ENCODE assay signal across 8 mouse cellular contexts in the genomic region with DNA sequence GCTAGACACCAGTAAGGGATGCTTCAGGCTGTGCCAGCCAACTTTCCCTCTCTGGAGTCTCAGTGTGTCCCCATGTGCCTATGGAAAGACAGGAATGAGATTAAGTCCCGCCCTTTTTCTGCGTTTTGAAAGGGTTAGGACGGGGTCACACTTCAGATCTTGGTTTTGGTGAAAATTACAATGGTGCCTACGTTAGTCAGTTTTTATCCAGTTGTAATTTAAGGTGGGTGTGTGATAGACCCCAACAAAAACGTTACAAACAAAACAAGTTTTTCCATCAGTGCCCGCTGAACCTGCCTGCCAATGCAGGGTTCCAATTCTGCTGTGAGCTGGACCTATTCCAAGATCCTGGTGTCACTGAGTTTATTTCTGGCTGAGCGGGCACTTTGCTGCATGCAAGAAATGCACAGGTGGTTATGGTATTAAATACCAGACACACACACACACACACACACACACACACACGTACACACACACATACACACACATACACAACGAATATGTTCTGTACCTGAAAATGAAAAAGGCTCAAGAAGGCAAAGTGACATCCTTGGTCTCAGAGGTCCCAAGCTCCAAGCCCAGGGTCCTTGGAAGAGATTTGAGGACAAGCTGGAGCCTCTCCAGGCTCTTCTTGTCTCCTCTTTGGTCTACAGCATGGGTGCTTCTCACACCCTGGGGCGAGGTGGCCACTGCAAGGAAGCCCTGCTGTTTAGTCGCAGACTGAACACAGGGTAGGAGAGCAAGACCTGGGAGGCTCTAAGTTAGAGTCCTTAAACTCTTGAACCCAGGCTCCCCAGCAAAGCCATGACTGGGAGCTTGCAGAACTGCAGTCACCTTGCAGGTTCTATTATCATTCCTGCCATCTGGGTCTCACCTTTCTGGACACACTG. TPM values are rescaled to one million over a fixed set of nuclear protein-coding genes. Genes with fewer than 3 reads are reported as not detected.
DNase-seq lines count a peak whose midpoint lies in the region; ATAC-seq and TF ChIP-seq lines count a peak whose summit lies in the region.

No protein-coding gene starts in this region.

- H3K4me2 ChIP-seq in hindbrain, embryonic 11.5 days (replicated peaks; ENCODE audit: low read depth, low read length), result peak overlapping the region; percentile 63
- H3K4me2 ChIP-seq in liver, embryonic 15.5 days, result peak overlapping the region; percentile 84
- H3K4me2 ChIP-seq in stomach, postnatal 0 days (replicated peaks; ENCODE audit: low read depth), result peak overlapping the region; percentile 81

- no peak for DNase-seq in hindbrain, embryonic 11.5 days (ENCODE audit: low spot score)
- DNase-seq in stomach, postnatal 0 days (ENCODE audit: low spot score), result no peak
- DNase-seq in frontal cortex, postnatal 36 days (ENCODE audit: low spot score in 2 of 2), result no peak
- no peak for DNase-seq in layer of hippocampus, adult 9-10 months (ENCODE audit: low spot score)

- peaks cover 19% of the 10 kb centered on the region for H3K36me3 ChIP-seq in megakaryocyte, embryonic 14.5 days (replicated peaks; ENCODE audit: low read length)
- H3K36me3 ChIP-seq in hindbrain, embryonic 11.5 days (ENCODE audit: control insufficient read depth, insufficient read depth, low read length), result no peaks in the 10 kb centered on the region
- H3K36me3 ChIP-seq in liver, embryonic 15.5 days (replicated peaks), result peaks cover 10% of the 10 kb centered on the region
- H3K36me3 ChIP-seq in stomach, postnatal 0 days (ENCODE audit: control insufficient read depth, insufficient read depth, low read length), result no peaks in the 10 kb centered on the region

- H3K27ac ChIP-seq in cortical plate, adult 2 months (ENCODE audit: insufficient read depth, low read length), result no peak overlapping the region
- H3K27ac ChIP-seq in hindbrain, embryonic 11.5 days (ENCODE audit: low read depth, low read length), result peak overlapping the region; percentile 97; the same call in 1 of the 2 replicates
- H3K27ac ChIP-seq in liver, embryonic 15.5 days (replicated peaks), result peak overlapping the region; percentile 93
- H3K27ac ChIP-seq in stomach, postnatal 0 days (replicated peaks), result peak overlapping the region; percentile 97

- 34% methylated on average over 11 of the region's 11 CpGs for WGBS in hindbrain, embryonic 11.5 days
- 36% methylated on average over 11 of the region's 11 CpGs for WGBS in liver, embryonic 15.5 days (ENCODE audit: insufficient replicate concordance)
- 26% methylated on average over 11 of the region's 11 CpGs for WGBS in stomach, postnatal 0 days

- H3K4me3 ChIP-seq in megakaryocyte, embryonic 14.5 days (replicated peaks), result peak overlapping the region; percentile 95
- H3K4me3 ChIP-seq in cortical plate, adult 2 months (ENCODE audit: insufficient read depth, low read length), result peak overlapping the region; percentile 99
- peak overlapping the region; percentile 98 for H3K4me3 ChIP-seq in hindbrain, embryonic 11.5 days (ENCODE audit: low read depth, low read length)
- H3K4me3 ChIP-seq in liver, embryonic 15.5 days (replicated peaks), result peak overlapping the region; percentile 88
- H3K4me3 ChIP-seq in stomach, postnatal 0 days (ENCODE audit: low read depth, low read length), result peak overlapping the region; percentile 95

- peaks cover 77% of the 10 kb centered on the region for H3K4me1 ChIP-seq in megakaryocyte, embryonic 14.5 days
- H3K4me1 ChIP-seq in cortical plate, adult 2 months (ENCODE audit: control insufficient read depth, insufficient read depth, low read length), result peaks cover 8% of the 10 kb centered on the region
- peaks cover 13% of the 10 kb centered on the region for H3K4me1 ChIP-seq in hindbrain, embryonic 11.5 days (replicated peaks; ENCODE audit: control insufficient read depth, insufficient read depth, low read length)
- H3K4me1 ChIP-seq in liver, embryonic 15.5 days (replicated peaks), result peaks cover 45% of the 10 kb centered on the region
- peaks cover 10% of the 10 kb centered on the region for H3K4me1 ChIP-seq in stomach, postnatal 0 days (replicated peaks; ENCODE audit: control insufficient read depth, insufficient read depth)

- no peak for ATAC-seq in megakaryocyte, adult 5-6 weeks (ENCODE audit: poor library complexity, severe bottlenecking)
- ATAC-seq in hindbrain, embryonic 11.5 days (ENCODE audit: low FRiP score), result no peak
- ATAC-seq in liver, embryonic 15.5 days (ENCODE audit: insufficient read depth), result no peak
- ATAC-seq in stomach, postnatal 0 days (ENCODE audit: low FRiP score, low TSS enrichment), result no peak

- TF ChIP-seq CTCF in cortical plate, adult 2 months (IDR thresholded peaks at IDR 0.05; ENCODE audit: extremely low read depth, insufficient read depth, low read length), result no peak
- TF ChIP-seq CTCF in stomach, postnatal 0 days (IDR thresholded peaks at IDR 0.05; ENCODE audit: low read depth), result no peak

- no peak for TF ChIP-seq EP300 in stomach, postnatal 0 days (optimal IDR thresholded peaks at IDR 0.05)

- TF ChIP-seq POLR2A in cortical plate, adult 2 months (IDR thresholded peaks at IDR 0.05; ENCODE audit: extremely low read depth, insufficient read depth, low read length), result no peak

- H3K9me3 ChIP-seq in megakaryocyte, embryonic 14.5 days, result no peaks in the 10 kb centered on the region
- no peaks in the 10 kb centered on the region for H3K9me3 ChIP-seq in hindbrain, embryonic 11.5 days (ENCODE audit: control insufficient read depth, low read length)
- H3K9me3 ChIP-seq in liver, embryonic 15.5 days (replicated peaks), result no peaks in the 10 kb centered on the region
- H3K9me3 ChIP-seq in stomach, postnatal 0 days (ENCODE audit: control insufficient read depth, low read length), result no peaks in the 10 kb centered on the region

- no peaks in the 10 kb centered on the region for H3K27me3 ChIP-seq in megakaryocyte, embryonic 14.5 days (replicated peaks)
- H3K27me3 ChIP-seq in hindbrain, embryonic 11.5 days (ENCODE audit: control insufficient read depth, insufficient read depth, low read length), result no peaks in the 10 kb centered on the region
- no peaks in the 10 kb centered on the region for H3K27me3 ChIP-seq in liver, embryonic 15.5 days
- no peaks in the 10 kb centered on the region for H3K27me3 ChIP-seq in stomach, postnatal 0 days (ENCODE audit: control insufficient read depth, insufficient read depth, low read length)

- H3K9ac ChIP-seq in hindbrain, embryonic 11.5 days (ENCODE audit: low read depth, low read length), result peak overlapping the region; percentile 99
- peak overlapping the region; percentile 66 for H3K9ac ChIP-seq in liver, embryonic 15.5 days
- peak overlapping the region; percentile 77 for H3K9ac ChIP-seq in stomach, postnatal 0 days (ENCODE audit: low read length)

RNA-seq across cellular contexts. Expression of gene Brd3, which starts 30.9 kb away (rescaled TPM):
- 58.4 and 65.2 TPM in 2 replicates for polyA plus RNA-seq in megakaryocyte, embryonic 14.5 days (2012; ENCODE audit: insufficient read depth, low replicate concordance)
- 43.1 and 60.4 TPM in 2 replicates for total RNA-seq in megakaryocyte, adult 5-6 weeks (2015)
- total RNA-seq in megakaryocyte, adult 5-6 weeks (2017), result 22.4 and 28.3 TPM in 2 replicates
- 21.7 and 23.2 TPM in 2 replicates for polyA plus RNA-seq in cortical plate, adult 2 months (2012; rRNA removed)
- 160 and 161 TPM in 2 replicates for polyA plus RNA-seq in hindbrain, embryonic 11.5 days (2014; fragmentation: Nextera tagmentation; extraction: Ambion mirVana)
- polyA plus RNA-seq in liver, embryonic 15.5 days (2015; fragmentation: Nextera tagmentation; extraction: Ambion mirVana), result 22.5 and 22.9 TPM in 2 replicates
- polyA plus RNA-seq in stomach, postnatal 0 days (2015; fragmentation: Nextera tagmentation; extraction: Ambion mirVana), result 41.0 and 48.3 TPM in 2 replicates

RNA-seq across cellular contexts. Expression of gene Brd3os, which starts 34.4 kb away (rescaled TPM):
- polyA plus RNA-seq in megakaryocyte, embryonic 14.5 days (2012; ENCODE audit: insufficient read depth, low replicate concordance), result 0.51 TPM in 1 of 2 replicates, not detected in the other
- 0.93 TPM in 1 of 2 replicates, not detected in the other for total RNA-seq in megakaryocyte, adult 5-6 weeks (2015)
- total RNA-seq in megakaryocyte, adult 5-6 weeks (2017), result 0.11 TPM in 1 of 2 replicates, not detected in the other
- 48.0 and 48.2 TPM in 2 replicates for polyA plus RNA-seq in cortical plate, adult 2 months (2012; rRNA removed)
- polyA plus RNA-seq in hindbrain, embryonic 11.5 days (2014; fragmentation: Nextera tagmentation; extraction: Ambion mirVana), result 15.0 and 17.3 TPM in 2 replicates
- polyA plus RNA-seq in liver, embryonic 15.5 days (2015; fragmentation: Nextera tagmentation; extraction: Ambion mirVana), result 0.48 and 0.50 TPM in 2 replicates
- polyA plus RNA-seq in stomach, postnatal 0 days (2015; fragmentation: Nextera tagmentation; extraction: Ambion mirVana), result 2.8 and 3.4 TPM in 2 replicates

RNA-seq across cellular contexts. Expression of gene Wdr5, which starts 38.4 kb away (rescaled TPM):
- polyA plus RNA-seq in megakaryocyte, embryonic 14.5 days (2012; ENCODE audit: insufficient read depth, low replicate concordance), result 6.3 and 27.6 TPM in 2 replicates
- 21.3 and 22.2 TPM in 2 replicates for total RNA-seq in megakaryocyte, adult 5-6 weeks (2015)
- 42.8 and 44.8 TPM in 2 replicates for total RNA-seq in megakaryocyte, adult 5-6 weeks (2017)
- polyA plus RNA-seq in cortical plate, adult 2 months (2012; rRNA removed), result 27.6 and 28.7 TPM in 2 replicates
- 58.6 and 62.5 TPM in 2 replicates for polyA plus RNA-seq in hindbrain, embryonic 11.5 days (2014; fragmentation: Nextera tagmentation; extraction: Ambion mirVana)
- 26.2 and 27.5 TPM in 2 replicates for polyA plus RNA-seq in liver, embryonic 15.5 days (2015; fragmentation: Nextera tagmentation; extraction: Ambion mirVana)
- polyA plus RNA-seq in stomach, postnatal 0 days (2015; fragmentation: Nextera tagmentation; extraction: Ambion mirVana), result 19.3 and 19.7 TPM in 2 replicates

RNA-seq across cellular contexts. Expression of gene Vav2, which starts 49.7 kb away (rescaled TPM):
- 2.8 and 5.5 TPM in 2 replicates for polyA plus RNA-seq in megakaryocyte, embryonic 14.5 days (2012; ENCODE audit: insufficient read depth, low replicate concordance)
- total RNA-seq in megakaryocyte, adult 5-6 weeks (2015), result 5.9 and 8.0 TPM in 2 replicates
- total RNA-seq in megakaryocyte, adult 5-6 weeks (2017), result 11.0 and 11.5 TPM in 2 replicates
- polyA plus RNA-seq in cortical plate, adult 2 months (2012; rRNA removed), result 10.4 and 11.0 TPM in 2 replicates
- polyA plus RNA-seq in hindbrain, embryonic 11.5 days (2014; fragmentation: Nextera tagmentation; extraction: Ambion mirVana), result 12.9 and 14.9 TPM in 2 replicates
- 4.7 and 5.8 TPM in 2 replicates for polyA plus RNA-seq in liver, embryonic 15.5 days (2015; fragmentation: Nextera tagmentation; extraction: Ambion mirVana)
- polyA plus RNA-seq in stomach, postnatal 0 days (2015; fragmentation: Nextera tagmentation; extraction: Ambion mirVana), result 2.7 and 2.9 TPM in 2 replicates
